Mouse (Mus musculus) liver, embryonic 11.5 days (tissue): ENCODE measurements around the gene Wnt9a. TPM values are rescaled to one million over a fixed set of nuclear protein-coding genes. Genes with fewer than 3 reads are reported as not detected.

Source experiments
- ATAC-seq: fragments of 200-750 bp; cut with Nextera tagmentation; replicated peaks from 2 replicates; pipeline ENCODE4 v1.8.0; 2017; ENCODE audit warnings: moderate number of reproducible peaks, mild to moderate bottlenecking, moderate TSS enrichment, moderate library complexity; ENCODE audit not compliant: low FRiP score
- DNase-seq: peaks from one replicate; pipeline ENCODE4 v3.0.0-alpha.2; 2017; ENCODE audit warnings: low spot score
- H3K27ac ChIP-seq: fragments of 300-500 bp; sonication (generic); 2 replicates; pipeline ENCODE4 v1.5.1; 2014; ENCODE audit warnings: mild to moderate bottlenecking, low read depth, low read length, control low read depth
- H3K27me3 ChIP-seq: fragments of 300-500 bp; sonication (generic); replicated peaks from 2 replicates; pipeline ENCODE4 v1.6.1; 2014; ENCODE audit warnings: low read length, mixed read lengths; ENCODE audit not compliant: control insufficient read depth, insufficient read depth
- H3K36me3 ChIP-seq: fragments of 300-500 bp; sonication (generic); 2 replicates; pipeline ENCODE4 v1.6.1; 2014; ENCODE audit warnings: mild to moderate bottlenecking, low read length, moderate library complexity, mixed read lengths; ENCODE audit not compliant: control insufficient read depth, insufficient read depth
- H3K4me1 ChIP-seq: fragments of 300-500 bp; sonication (generic); replicated peaks from 2 replicates; pipeline ENCODE4 v1.6.1; 2014; ENCODE audit warnings: low read length, mixed read lengths; ENCODE audit not compliant: control insufficient read depth, insufficient read depth
- H3K4me2 ChIP-seq: fragments of 300-500 bp; sonication (generic); 2 replicates; pipeline ENCODE4 v1.6.1; 2014; ENCODE audit warnings: mild to moderate bottlenecking, control low read depth, moderate library complexity
- H3K4me3 ChIP-seq: fragments of 300-500 bp; sonication (generic); 2 replicates; pipeline ENCODE4 v1.5.1; 2014; ENCODE audit warnings: low read depth, low read length, control low read depth
- H3K9ac ChIP-seq: fragments of 300-500 bp; sonication (generic); 2 replicates; pipeline ENCODE4 v1.6.1; 2014; ENCODE audit warnings: low read depth, low read length, control low read depth
- H3K9me3 ChIP-seq: fragments of 300-500 bp; sonication (generic); 2 replicates; pipeline ENCODE4 v1.6.1; 2016; ENCODE audit warnings: low read length, inconsistent platforms, mixed read lengths; ENCODE audit not compliant: control insufficient read depth
- microRNA-seq: library from miRNA; unstranded; fragments of <30 nt; microRNA quantifications from one replicate; pipeline ENCODE4, GENCODE M21; 2017; ENCODE audit warnings: borderline number of aligned reads
- polyA plus RNA-seq: library from polyadenylated mRNA; unstranded; fragments of >200 nt; fragmentation: Nextera tagmentation; extraction: Ambion mirVana; gene quantifications from 2 replicates; pipeline ENCODE4 v1.2.1, GENCODE M21; 2014

Wnt9a gene
- polyA plus RNA-seq, 1 experiment from 2014 or later = 0.56 TPM

GRCm38 (mm10) chr11:59379547-59379946 is 72.8 kb downstream of the Wnt9a start:
- ATAC-seq (no peak), DNase-seq (no peak)
- no peaks in the 10 kb centered on the region for H3K9me3 ChIP-seq
- no peak overlapping the region for H3K9ac ChIP-seq
- H3K27me3 ChIP-seq = no peaks in the 10 kb centered on the region
- no peak overlapping the region for H3K27ac ChIP-seq
- no peak overlapping the region for H3K4me2 ChIP-seq
- peaks cover 4% of the 10 kb centered on the region; the same call in 1 of the 2 replicates for H3K4me1 ChIP-seq
- H3K4me3 ChIP-seq = no peak overlapping the region
- no peaks in the 10 kb centered on the region for H3K36me3 ChIP-seq

Small RNA genes within 50 kb of the gene (microRNA-seq; reads per million reads assigned to microRNA genes)
- gene Gm24756 = not detected

Other genes starting within 250 kb of the Wnt9a start
- 0.64 and 1.2 TPM in 2 replicates for gene Obscn, start 170.5 kb upstream of the Wnt9a start, polyA plus RNA-seq
- gene Iba57, start 143.2 kb upstream of the Wnt9a start, polyA plus RNA-seq = 6.8 and 6.9 TPM in 2 replicates
- gene Gjc2, start 123.7 kb upstream of the Wnt9a start, polyA plus RNA-seq = 0.07 TPM in 1 of 2 replicates, not detected in the other
- 131 and 134 TPM in 2 replicates for gene Guk1, start 114.7 kb upstream of the Wnt9a start, polyA plus RNA-seq
- 104 and 106 TPM in 2 replicates for gene Mrpl55, start 104.4 kb upstream of the Wnt9a start, polyA plus RNA-seq
- 38.4 and 41.3 TPM in 2 replicates for gene 2310033P09Rik, start 98.6 kb upstream of the Wnt9a start, polyA plus RNA-seq
- 505 and 548 TPM in 2 replicates for gene Arf1, start 78.7 kb upstream of the Wnt9a start, polyA plus RNA-seq
- gene Wnt3a, start 16.2 kb upstream of the Wnt9a start, polyA plus RNA-seq = not detected in 2 replicates
- not detected in 2 replicates for gene Prss38, start 68.7 kb downstream of the Wnt9a start, polyA plus RNA-seq
- 10.8 and 12.7 TPM in 2 replicates for gene Jmjd4, start 143.1 kb downstream of the Wnt9a start, polyA plus RNA-seq
- 57.9 and 67.4 TPM in 2 replicates for gene Snap47, start 144.3 kb downstream of the Wnt9a start, polyA plus RNA-seq
- gene Zfp867, start 165.5 kb downstream of the Wnt9a start, polyA plus RNA-seq = 3.2 and 3.6 TPM in 2 replicates
- 16.8 TPM in 2 replicates for gene Zkscan17, start 219.8 kb downstream of the Wnt9a start, polyA plus RNA-seq
- gene Nlrp3, start 234.6 kb downstream of the Wnt9a start, polyA plus RNA-seq = 0.34 and 0.39 TPM in 2 replicates